Mouse (Mus musculus): Measurements from ENCODE around the gene P2rx4. TPM values are rescaled to one million over a fixed set of nuclear protein-coding genes. Genes with fewer than 3 reads are reported as not detected.
A peak's percentile ranks its signal among the peaks of the same experiment; 100 is the strongest.

Gene P2rx4
- polyA plus RNA-seq, 1 experiment from 2014 or later, result 25.6 TPM

DNA sequence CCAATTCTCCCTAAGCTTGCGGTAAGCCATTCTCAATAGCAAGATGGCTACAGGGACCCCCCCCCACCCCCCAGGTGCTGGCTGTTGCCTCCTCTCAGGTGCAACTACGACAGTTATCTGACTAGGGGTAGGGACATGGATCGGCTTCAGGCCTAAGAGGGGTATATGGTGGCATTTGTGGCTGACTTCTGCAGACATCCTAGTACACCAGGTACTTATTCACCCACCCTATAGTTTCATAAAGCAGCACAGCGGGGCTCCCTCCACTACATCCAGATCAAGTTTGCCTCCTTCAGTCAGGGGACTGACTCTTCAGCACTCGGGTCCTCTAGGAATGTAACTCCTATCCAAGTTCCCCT, 448 bp upstream of the P2rx4 start:
- Histone ChIP-seq H3K9me3 (replicated peaks) (no peaks in the 10 kb centered on the region), H3K36me3 (no peaks in the 10 kb centered on the region), H3K27ac (peak overlapping the region; percentile 87), H3K4me1 (peaks cover 22% of the 10 kb centered on the region; the same call in 1 of the 2 replicates), H3K4me2 (peak overlapping the region; percentile 88), H3K9ac (peak overlapping the region; percentile 71), H3K27me3 (no peaks in the 10 kb centered on the region), H3K4me3 (replicated peaks) (peak overlapping the region; percentile 76)
- peak; percentile 34 for ATAC-seq (replicated peaks; ENCODE audit: low FRiP score)
- 42% methylated on average over 5 of the region's 5 CpGs for WGBS

DNA sequence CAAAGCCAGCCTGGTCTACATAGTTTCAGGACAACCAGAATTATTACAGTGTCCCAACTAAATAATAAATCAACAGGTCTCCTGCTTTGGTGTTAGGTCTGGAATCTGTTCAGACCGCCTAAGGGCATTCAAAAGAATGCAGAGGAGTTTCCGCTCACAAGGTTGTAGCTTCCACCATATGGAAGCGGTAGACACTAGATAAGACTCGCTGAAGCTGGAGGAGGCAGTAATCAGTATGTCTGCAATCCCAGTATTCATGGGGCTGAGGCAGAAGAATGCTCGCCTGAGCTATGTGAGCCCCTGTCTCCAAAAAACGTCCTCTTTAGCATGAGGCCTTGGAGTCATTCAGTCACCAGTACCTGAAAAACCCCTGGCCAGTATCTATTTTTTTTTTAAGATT, 1.5 kb downstream of the P2rx4 start:
- Histone ChIP-seq H3K36me3 (no peaks in the 10 kb centered on the region), H3K9ac (no peak overlapping the region), H3K4me1 (peaks cover 22% of the 10 kb centered on the region; the same call in 1 of the 2 replicates), H3K27ac (0 out of 2 replicates have a peak overlapping the region, but pooled peaks have one; percentile 18), H3K9me3 (replicated peaks) (no peaks in the 10 kb centered on the region), H3K4me2 (no peak overlapping the region), H3K27me3 (no peaks in the 10 kb centered on the region), H3K4me3 (replicated peaks) (no peak overlapping the region)
- 66% methylated on average over 6 of the region's 6 CpGs for WGBS
- no peak for ATAC-seq (replicated peaks; ENCODE audit: low FRiP score)

DNA sequence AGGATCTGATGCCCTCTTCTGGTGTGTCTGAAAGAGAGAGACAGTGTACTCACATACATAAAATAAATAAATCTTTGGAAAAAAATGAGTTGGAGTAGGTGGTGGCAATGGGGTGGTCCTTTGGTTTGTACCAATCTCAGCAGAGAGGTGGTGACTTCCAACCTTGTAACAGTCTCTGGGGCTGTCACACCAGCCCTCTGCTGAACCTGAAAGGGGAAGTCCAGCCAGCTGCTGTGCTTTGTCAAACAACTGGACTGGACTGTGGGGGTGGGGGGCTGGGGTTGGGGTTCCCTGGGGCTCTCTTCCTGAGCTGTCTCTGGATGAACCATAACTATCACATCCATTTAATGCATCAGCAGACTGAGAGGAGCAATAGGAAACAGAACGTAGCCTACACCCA, 8.4 kb downstream of the P2rx4 start:
- no peaks in the 10 kb centered on the region for H3K27me3 ChIP-seq
- no peak overlapping the region for H3K27ac ChIP-seq
- WGBS, result 67% methylated on average over 1 of the region's 1 CpGs
- no peaks in the 10 kb centered on the region; the same call in 1 of the 2 replicates for H3K36me3 ChIP-seq
- H3K4me2 ChIP-seq, result no peak overlapping the region
- no peak overlapping the region for H3K4me3 ChIP-seq (replicated peaks)
- no peak for ATAC-seq (replicated peaks; ENCODE audit: low FRiP score)
- H3K9me3 ChIP-seq (replicated peaks), result no peaks in the 10 kb centered on the region
- 0 out of 2 replicates have a peak, but pooled peaks cover 2% of the 10 kb centered on the region for H3K4me1 ChIP-seq
- H3K9ac ChIP-seq, result no peak overlapping the region

DNA sequence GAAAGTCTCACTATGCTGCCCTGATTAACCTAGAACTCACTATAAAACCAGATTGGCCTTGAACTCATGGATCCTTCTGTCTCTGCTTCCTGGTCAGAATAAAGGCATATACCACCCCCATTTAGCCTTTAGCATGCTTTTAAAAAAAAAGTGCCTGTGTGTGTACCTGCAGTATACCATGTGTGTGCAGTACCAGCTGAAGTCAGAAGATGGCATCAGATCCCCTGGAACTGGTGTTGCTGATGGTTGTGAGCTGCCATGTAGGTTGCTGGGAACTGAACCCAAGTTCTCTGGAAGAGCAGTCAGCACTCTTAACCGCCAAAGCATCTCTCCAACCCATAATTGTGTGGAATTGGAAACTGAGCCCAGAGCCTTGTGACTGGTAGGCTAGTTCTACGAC, 9.4 kb downstream of the P2rx4 start:
- Histone ChIP-seq H3K27me3 (no peaks in the 10 kb centered on the region), H3K9ac (no peak overlapping the region), H3K4me2 (no peak overlapping the region), H3K4me3 (replicated peaks) (no peak overlapping the region), H3K27ac (no peak overlapping the region), H3K36me3 (no peaks in the 10 kb centered on the region; the same call in 1 of the 2 replicates), H3K9me3 (replicated peaks) (no peaks in the 10 kb centered on the region), H3K4me1 (0 out of 2 replicates have a peak, but pooled peaks cover 2% of the 10 kb centered on the region)
- no peak for ATAC-seq (replicated peaks; ENCODE audit: low FRiP score)
- WGBS, result 98% methylated on average over 2 of the region's 2 CpGs

DNA sequence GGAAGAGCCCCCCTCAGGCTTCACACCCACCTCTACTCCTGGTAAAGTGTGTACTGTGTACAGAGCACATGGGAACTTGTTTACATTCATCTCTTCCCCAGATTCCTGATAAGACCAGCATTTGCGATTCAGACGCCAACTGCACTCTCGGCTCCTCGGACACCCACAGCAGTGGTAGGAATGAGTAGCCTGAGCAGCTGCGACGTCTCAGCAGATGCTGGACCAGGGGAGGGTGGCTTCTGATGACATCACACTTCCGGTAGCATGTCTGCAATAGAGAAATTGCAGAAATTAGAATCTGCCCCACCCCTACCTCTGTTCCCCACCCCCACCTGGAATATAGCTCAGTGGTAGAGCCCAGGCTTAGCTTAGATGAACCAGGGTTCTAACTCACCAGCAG, 11.1 kb downstream of the P2rx4 start:
- H3K36me3 ChIP-seq, result no peaks in the 10 kb centered on the region; the same call in 1 of the 2 replicates
- H3K4me1 ChIP-seq, result 0 out of 2 replicates have a peak, but pooled peaks cover 2% of the 10 kb centered on the region
- no peak overlapping the region for H3K4me3 ChIP-seq (replicated peaks)
- no peak overlapping the region for H3K4me2 ChIP-seq
- ATAC-seq (replicated peaks; ENCODE audit: low FRiP score), result no peak
- H3K9me3 ChIP-seq (replicated peaks), result no peaks in the 10 kb centered on the region
- 53% methylated on average over 7 of the region's 7 CpGs for WGBS
- no peak overlapping the region for H3K9ac ChIP-seq
- no peaks in the 10 kb centered on the region for H3K27me3 ChIP-seq
- no peak overlapping the region for H3K27ac ChIP-seq

DNA sequence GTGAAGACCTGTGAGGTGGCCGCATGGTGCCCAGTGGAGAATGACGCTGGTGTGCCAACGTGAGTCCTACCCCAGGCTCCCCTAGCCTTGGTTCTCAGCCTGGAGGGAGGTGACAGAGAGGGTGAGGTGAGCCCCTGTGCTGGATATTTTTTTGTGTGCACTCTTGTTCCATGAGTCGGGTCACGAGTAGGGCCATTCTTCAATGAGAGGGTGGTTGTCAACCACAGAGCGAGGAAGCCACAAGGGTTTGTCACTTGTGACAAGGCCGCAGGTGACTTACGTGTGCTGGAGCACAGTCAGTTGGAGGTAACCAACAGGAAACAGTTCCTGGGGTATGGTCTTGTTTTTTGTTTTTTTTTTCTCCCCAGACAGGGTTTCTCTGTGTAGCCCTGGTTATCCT, 11.8 kb downstream of the P2rx4 start:
- Histone ChIP-seq H3K9ac (no peak overlapping the region), H3K4me3 (replicated peaks) (no peak overlapping the region), H3K4me1 (0 out of 2 replicates have a peak, but pooled peaks cover 2% of the 10 kb centered on the region), H3K36me3 (no peaks in the 10 kb centered on the region; the same call in 1 of the 2 replicates), H3K27me3 (no peaks in the 10 kb centered on the region), H3K4me2 (no peak overlapping the region), H3K9me3 (replicated peaks) (no peaks in the 10 kb centered on the region), H3K27ac (no peak overlapping the region)
- 93% methylated on average over 8 of the region's 8 CpGs for WGBS
- ATAC-seq (replicated peaks; ENCODE audit: low FRiP score), result no peak

DNA sequence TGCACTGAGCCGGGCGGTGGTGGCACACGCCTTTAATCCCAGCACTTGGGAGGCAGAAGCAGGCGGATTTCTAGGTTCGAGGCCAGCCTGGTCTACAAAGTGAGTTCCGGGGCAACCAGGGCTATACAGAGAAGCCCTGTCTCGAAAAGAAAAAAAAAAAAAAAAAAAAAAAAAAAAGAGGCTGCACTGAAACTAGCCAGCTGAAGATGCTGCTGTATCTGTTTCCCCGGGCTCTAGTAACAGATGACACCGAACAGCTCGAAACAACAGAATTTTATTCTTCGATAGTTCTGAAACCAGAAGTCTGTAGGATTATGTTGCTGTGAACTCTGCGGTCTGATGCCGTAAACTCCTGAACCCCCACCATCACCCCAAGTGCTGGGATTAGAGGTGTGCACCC, 18.1 kb downstream of the P2rx4 start:
- Histone ChIP-seq H3K4me1 (peaks cover 13% of the 10 kb centered on the region), H3K27me3 (no peaks in the 10 kb centered on the region), H3K9ac (no peak overlapping the region), H3K36me3 (0 out of 2 replicates have a peak, but pooled peaks cover 4% of the 10 kb centered on the region), H3K4me3 (replicated peaks) (no peak overlapping the region), H3K27ac (no peak overlapping the region), H3K4me2 (no peak overlapping the region), H3K9me3 (replicated peaks) (no peaks in the 10 kb centered on the region)
- no peak for ATAC-seq (replicated peaks; ENCODE audit: low FRiP score)
- WGBS, result 90% methylated on average over 13 of the region's 13 CpGs

DNA sequence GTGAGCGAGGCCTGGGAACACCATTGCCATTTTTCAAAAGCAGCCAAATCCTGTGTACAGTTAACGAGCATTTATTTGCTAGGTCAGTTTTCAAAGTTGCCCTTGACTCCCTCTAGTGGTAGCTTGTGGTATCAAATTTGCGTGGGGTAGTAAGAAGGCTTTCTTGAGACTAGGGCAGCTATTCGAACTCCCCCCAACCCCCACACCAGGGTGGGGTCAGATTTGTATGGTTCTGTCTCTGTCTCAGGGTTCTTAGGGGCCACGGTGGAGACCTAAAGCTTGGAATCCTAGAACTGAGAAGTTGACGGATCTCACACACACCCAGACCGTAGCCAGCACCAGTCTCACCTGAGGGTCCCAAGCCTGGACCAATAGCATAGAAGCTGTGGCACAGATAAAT, 18.7 kb downstream of the P2rx4 start:
- Histone ChIP-seq H3K36me3 (0 out of 2 replicates have a peak, but pooled peaks cover 9% of the 10 kb centered on the region), H3K9me3 (replicated peaks) (no peaks in the 10 kb centered on the region), H3K4me3 (replicated peaks) (no peak overlapping the region), H3K27me3 (no peaks in the 10 kb centered on the region), H3K4me2 (0 out of 2 replicates have a peak overlapping the region, but pooled peaks have one; percentile 23), H3K9ac (no peak overlapping the region), H3K27ac (no peak overlapping the region), H3K4me1 (peaks cover 13% of the 10 kb centered on the region)
- 22% methylated on average over 7 of the region's 7 CpGs for WGBS
- no peak for ATAC-seq (replicated peaks; ENCODE audit: low FRiP score)

DNA sequence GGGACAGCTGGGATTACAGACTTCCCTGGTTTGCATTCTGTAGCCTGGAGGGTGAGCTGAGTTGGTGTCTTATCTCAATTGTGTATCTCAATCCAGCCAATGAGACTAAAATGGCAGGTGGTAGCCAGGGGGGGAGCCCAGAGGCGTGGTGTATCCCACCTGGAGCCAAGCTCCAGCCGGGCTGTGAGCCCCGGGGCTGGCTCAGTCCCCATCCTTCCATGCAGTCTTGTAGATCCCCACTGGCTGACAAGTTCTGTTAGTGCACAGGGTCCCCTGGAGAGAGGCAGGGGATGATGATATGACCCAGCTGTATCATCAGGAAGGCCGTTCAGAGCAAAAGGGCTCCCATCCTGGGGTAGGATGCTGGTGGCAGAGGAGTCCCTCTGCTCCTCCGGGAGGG, 19.3 kb downstream of the P2rx4 start:
- H3K9me3 ChIP-seq (replicated peaks), result no peaks in the 10 kb centered on the region
- peaks cover 17% of the 10 kb centered on the region for H3K4me1 ChIP-seq
- no peak overlapping the region for H3K9ac ChIP-seq
- no peak overlapping the region for H3K27ac ChIP-seq
- no peak for ATAC-seq (replicated peaks; ENCODE audit: low FRiP score)
- H3K4me3 ChIP-seq (replicated peaks), result no peak overlapping the region
- no peaks in the 10 kb centered on the region for H3K27me3 ChIP-seq
- 0 out of 2 replicates have a peak overlapping the region, but pooled peaks have one; percentile 23 for H3K4me2 ChIP-seq
- H3K36me3 ChIP-seq, result 0 out of 2 replicates have a peak, but pooled peaks cover 9% of the 10 kb centered on the region
- WGBS, result 77% methylated on average over 5 of the region's 5 CpGs

DNA sequence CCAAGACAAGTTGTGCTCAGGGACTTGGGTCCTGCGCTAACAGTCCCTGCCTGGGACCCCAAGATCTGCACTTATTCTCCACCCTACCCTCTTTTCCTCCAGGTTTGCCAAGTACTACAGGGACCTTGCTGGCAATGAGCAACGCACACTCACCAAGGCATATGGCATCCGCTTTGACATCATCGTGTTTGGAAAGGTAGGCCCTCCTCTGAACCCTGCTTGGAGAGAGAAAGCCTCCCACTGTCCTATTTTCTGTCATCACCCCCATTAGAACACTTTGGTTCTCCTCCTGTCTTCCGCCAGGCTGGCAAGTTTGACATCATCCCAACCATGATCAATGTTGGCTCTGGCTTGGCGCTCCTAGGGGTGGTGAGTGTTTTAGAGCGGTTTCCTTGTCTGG, 19.8 kb downstream of the P2rx4 start:
- no peak for ATAC-seq (replicated peaks; ENCODE audit: low FRiP score)
- Histone ChIP-seq H3K36me3 (0 out of 2 replicates have a peak, but pooled peaks cover 9% of the 10 kb centered on the region), H3K4me2 (no peak overlapping the region), H3K4me1 (peaks cover 22% of the 10 kb centered on the region), H3K9me3 (replicated peaks) (no peaks in the 10 kb centered on the region), H3K27me3 (no peaks in the 10 kb centered on the region), H3K27ac (no peak overlapping the region), H3K9ac (no peak overlapping the region), H3K4me3 (replicated peaks) (no peak overlapping the region)
- WGBS, result 87% methylated on average over 7 of the region's 7 CpGs

DNA sequence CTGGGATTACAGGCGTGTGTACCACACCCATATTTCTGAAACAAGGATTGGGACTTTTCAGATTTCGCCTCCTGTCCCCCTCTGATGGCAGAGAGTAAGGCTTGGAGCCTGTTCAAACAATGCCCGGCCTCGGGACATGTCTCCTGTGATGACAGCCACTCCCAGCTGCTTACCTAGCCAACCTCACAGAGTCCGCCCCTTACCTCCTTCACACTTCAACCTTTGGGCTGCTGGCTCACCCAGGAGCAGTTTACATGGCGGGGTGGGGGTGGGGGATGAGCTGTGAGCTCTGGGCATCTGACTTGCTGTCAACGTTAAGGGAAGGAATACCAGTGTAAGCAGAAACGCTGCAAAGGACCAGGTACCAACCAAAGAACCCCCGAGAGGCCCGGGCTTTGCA, 23.4 kb downstream of the P2rx4 start:
- H3K36me3 ChIP-seq, result 0 out of 2 replicates have a peak, but pooled peaks cover 9% of the 10 kb centered on the region
- no peak overlapping the region for H3K4me2 ChIP-seq
- 87% methylated on average over 10 of the region's 10 CpGs for WGBS
- H3K4me3 ChIP-seq (replicated peaks), result no peak overlapping the region
- H3K27me3 ChIP-seq, result no peaks in the 10 kb centered on the region
- no peaks in the 10 kb centered on the region for H3K9me3 ChIP-seq (replicated peaks)
- ATAC-seq (replicated peaks; ENCODE audit: low FRiP score), result no peak
- H3K4me1 ChIP-seq, result peaks cover 41% of the 10 kb centered on the region
- H3K9ac ChIP-seq, result no peak overlapping the region
- H3K27ac ChIP-seq, result no peak overlapping the region

DNA sequence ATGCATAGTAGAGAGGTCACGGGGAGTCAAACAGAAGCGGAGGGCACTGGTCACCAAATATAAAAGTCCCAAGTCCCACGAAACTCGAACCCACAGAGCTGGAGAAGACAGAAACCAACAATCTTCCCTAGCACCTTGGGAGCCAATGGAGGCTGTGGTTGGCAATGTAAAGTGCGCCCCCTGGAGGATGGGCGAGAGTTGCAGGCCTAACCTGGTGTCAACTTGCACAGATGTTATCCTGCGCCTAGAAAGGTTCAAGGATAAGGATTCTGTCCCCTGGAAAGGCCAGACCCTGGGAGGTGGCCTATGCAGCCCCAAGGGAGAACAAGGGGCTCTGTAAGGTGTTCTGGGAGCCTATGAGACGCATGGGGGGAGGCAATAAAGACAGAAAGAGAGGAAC, 24.0 kb downstream of the P2rx4 start:
- no peak overlapping the region for H3K9ac ChIP-seq
- no peak overlapping the region for H3K4me3 ChIP-seq (replicated peaks)
- no peak for ATAC-seq (replicated peaks; ENCODE audit: low FRiP score)
- H3K27me3 ChIP-seq, result no peaks in the 10 kb centered on the region
- H3K4me1 ChIP-seq, result peaks cover 37% of the 10 kb centered on the region
- H3K27ac ChIP-seq, result peak overlapping the region; percentile 73
- 0 out of 2 replicates have a peak, but pooled peaks cover 9% of the 10 kb centered on the region for H3K36me3 ChIP-seq
- H3K4me2 ChIP-seq, result 0 out of 2 replicates have a peak overlapping the region, but pooled peaks have one; percentile 27
- 76% methylated on average over 8 of the region's 8 CpGs for WGBS
- H3K9me3 ChIP-seq (replicated peaks), result no peaks in the 10 kb centered on the region
